Mouse (Mus musculus): Measurements from ENCODE around the gene Gm49342.
"Not testable (repeated sequence)": the region's sequence is repeated elsewhere in the genome, so short reads cannot be mapped to it uniquely, and the experiment has no call there.

Gene Gm49342

DNA sequence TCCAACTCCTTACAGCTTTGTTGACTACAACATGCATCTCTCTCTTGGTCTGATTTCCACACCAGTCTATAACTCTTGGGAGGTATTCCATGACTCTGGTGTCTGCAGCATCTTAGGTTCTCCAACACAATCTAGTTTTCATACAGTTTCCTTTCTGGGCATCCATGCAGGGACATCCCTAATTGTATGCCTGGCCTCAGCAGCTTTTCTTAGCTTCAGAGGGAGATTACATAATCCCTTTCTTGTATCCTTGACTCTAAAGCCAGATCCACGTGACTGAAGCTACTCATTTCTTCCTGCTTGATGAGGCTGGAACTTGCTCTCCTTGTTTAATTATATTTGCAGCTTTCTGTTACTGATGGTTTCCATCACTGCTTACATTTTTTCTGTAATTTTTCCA, 7.7 kb upstream of the Gm49342 start:
- DNase-seq (ENCODE audit: low spot score), result no peak

DNA sequence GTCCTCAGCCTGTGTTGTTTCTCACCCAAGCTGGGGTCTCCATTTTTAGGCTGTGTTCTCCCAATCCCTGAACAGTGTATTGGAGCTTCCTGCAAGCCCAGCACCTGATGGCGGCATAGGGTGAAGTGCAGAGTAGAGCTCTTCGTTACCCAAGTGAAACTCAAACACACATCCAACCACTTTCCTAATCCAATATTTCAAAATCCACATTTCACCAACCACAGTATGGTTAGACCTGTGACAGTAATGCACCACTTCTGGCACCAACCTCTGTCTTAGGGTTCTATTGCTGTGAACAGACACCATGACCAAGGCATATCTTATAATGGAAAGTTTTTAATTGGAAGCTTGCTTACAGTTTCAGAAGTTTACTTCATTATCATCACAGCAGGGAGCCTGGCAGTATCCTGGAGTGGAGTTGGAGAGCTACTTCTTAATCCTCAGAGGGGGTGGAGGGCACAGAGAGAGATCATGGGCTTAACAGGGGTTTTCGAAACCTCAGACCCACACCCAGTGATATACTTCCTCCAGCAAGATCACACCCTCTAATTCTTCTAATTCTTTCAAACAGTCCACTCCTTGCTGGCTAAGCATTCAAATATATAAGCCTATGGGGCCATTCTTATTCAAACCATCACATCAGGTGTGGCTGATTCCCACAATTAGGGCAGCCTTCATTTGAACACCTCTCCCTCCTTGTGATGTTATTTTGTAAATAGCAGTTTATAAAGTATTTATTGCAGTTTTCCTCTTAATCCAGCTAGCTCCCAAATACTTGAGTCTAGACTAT, 6.0 kb upstream of the Gm49342 start:
- no peak for DNase-seq (ENCODE audit: low spot score)

DNA sequence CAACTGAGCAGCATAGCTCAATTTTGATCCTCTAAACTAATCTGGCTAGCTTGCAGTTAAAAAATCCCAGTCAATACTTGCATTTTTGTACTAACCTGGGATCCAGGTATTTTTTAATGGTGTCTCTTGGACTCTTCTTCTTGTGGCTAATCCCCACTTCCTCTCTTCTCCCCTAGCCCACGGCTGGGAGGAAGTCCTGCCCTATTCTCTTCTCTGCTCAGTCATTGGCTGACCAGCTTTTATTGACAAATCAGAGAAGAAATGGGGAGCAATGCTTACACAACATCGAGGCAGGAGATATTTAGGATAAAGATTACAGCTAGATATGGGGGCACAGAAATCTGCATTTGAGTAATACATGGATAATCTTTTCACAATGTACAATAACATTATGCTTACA, 5.4 kb upstream of the Gm49342 start:
- DNase-seq (ENCODE audit: low spot score), result no peak

DNA sequence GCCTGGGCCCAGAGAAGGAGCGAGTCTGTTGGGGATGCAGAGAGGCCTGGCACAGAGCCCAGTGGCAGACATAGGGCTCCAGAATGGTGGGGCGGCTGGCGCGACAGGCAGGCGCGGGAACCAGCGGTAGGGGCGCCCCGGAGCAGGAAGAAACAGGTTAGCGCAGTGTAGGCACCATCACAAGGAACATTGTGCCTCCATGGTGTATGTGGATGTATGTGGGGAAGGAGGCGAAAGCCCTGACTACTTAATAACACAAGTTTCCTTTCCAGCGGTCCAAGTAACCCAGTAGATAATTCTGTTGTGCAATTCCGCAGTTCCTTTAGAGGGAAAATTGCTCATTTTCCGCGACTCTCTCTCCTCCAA, 334 bp downstream of the Gm49342 start:
- DNase-seq (ENCODE audit: low spot score), result not testable (repeated sequence)

DNA sequence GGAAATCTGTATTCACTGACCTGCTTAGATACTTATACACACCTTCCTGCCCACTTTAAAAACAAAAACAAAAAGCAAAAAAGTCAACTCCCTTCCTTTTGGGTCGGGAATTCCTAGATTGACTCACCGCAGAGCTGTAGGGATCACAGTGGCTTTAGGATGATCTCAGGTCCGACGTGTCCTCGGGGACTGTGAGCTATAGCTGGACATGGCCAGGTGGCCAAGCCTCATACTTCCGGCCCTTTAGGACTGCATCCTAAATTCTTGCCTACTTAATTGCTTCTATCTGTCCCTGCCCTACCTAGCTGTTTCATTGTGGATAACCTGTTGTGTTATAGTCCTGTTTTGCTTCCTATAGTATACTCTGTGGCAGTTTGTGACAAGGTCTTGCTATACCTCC, 764 bp downstream of the Gm49342 start:
- DNase-seq (ENCODE audit: low spot score), result not testable (repeated sequence)

DNA sequence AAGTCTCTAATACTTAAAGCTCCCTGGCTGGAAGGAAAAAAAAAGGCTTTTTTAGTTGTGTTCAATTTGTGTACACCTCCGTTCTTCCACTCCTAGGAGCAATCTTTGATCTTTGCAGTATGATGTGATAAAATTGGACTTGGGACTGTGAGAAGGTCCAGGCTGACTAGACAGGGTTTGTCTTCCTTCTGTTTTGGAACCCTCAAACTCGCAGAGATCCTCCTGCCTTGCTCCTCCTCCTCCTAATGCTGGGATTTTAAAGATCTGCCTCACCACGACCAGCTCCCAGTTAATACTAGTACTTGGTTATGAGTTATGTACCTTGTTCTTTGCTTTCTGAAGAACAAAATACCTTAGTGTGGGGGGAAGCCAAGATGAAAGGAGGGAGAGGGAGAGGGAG, 1.2 kb downstream of the Gm49342 start:
- DNase-seq (ENCODE audit: low spot score), result not testable (repeated sequence)

DNA sequence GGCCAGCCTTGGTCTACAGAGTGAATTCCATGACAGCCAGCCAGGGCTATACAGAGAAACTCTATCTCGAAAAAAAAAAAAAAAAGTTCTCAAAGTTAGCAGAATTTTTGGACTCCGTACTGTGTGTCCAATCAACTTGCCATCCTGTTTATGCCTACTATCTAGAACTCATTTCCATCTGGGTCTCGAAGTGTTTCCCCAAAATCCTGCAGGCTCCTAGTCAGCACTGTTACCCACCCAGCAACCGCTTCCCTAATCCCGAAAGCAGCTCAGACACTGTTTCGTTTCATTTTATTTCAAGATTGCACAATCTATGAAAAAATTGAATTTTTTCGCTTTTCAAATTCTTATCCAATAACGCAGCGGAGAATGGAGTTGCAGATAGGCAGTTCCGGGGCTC, 11.2 kb downstream of the Gm49342 start:
- DNase-seq (ENCODE audit: low spot score), result no peak

DNA sequence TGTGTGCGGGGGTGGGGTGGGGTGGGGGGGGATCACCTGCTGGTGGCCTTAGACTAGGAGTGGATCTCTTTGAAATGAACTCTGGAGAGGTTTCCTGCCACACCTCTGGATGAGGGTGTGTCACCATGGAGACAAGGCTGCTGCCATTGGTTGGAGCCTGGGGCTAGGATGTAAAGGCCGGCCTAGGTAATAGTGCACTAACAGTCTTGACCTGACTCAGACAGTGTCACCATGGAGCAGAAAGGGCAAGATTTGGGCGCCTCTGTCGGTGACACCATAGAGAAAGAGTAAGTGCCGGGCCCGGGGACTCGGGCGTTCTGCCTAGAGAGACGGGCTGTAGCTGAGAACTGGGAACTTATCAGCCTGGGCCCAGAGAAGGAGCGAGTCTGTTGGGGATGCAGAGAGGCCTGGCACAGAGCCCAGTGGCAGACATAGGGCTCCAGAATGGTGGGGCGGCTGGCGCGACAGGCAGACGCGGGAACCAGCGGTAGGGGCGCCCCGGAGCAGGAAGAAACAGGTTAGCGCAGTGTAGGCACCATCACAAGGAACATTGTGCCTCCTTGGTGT, 11.7 kb downstream of the Gm49342 start, which contains the start of gene Pnp2:
Gene Pnp2 (plus strand): TSS at position 51 of the 567 bp plus-strand sequence.
- DNase-seq (ENCODE audit: low spot score), result not testable (repeated sequence)

DNA sequence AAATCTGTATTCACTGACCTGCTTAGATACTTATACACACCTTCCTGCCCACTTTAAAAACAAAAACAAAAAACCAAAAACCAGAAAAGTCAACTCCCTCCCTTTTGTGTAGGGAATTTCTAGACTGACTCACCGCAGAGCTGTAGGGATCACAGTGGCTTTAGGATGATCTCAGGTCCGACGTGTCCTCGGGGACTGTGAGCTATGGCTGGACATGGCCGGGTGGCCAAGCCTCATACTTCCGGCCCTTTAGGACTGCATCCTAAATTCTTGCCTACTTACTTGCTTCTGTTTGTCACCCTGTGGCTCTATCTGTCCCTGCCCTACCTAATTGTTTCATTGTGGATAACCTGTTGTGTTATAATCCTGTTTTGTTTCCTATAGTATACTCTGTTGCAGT, 12.4 kb downstream of the Gm49342 start:
- DNase-seq (ENCODE audit: low spot score), result not testable (repeated sequence)

DNA sequence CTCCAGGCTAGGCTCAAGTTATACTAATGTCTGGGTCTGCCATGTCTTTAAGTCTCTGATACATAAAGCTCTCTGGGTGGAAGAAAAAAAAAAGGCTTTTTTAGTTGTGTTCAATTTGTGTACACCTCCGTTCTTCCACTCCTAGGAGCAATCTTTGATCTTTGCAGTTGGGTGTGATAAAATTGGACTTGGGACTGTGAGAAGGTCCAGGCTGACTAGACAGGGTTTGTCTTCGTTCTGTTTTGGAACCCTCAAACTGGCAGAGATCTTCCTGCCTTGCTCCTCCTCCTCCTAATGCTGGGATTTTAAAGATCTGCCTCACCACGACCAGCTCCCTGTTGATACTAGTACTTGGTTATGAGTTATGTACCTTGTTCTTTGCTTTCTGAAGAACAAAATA, 12.8 kb downstream of the Gm49342 start:
- not testable (repeated sequence) for DNase-seq (ENCODE audit: low spot score)

DNA sequence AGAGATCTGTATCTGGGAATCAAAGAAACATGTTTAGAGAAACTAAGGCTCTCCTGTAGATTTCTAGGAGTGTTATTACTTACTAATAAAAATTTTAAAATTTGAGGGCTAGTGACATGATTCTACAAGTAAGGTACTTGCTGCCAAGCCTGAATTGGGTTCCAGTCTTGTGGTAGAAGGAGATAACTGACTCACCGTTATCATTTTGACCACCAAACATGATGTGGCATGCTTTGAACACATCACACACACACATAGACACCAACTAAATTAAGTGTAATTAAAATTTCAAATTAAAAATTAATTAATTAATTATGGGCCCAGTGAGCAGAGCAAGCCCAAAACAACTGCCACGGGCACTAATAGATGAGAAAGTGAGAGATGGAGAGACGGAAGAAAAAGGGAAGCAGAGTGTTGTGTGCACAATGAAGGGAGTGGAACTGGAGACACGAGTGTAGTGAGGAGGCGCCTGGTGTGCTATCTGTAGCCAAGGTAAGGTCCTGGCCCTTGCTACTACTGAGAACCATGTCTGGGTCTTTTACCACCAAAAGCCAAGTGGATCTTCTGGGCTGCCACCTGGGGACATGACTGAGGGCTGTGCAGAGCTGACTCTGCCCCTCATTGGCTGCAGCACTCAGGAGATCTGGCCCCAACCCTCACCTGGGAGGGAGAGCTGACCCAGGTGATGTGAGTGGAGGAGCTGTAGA, 14.1 kb downstream of the Gm49342 start:
- not testable (repeated sequence) for DNase-seq (ENCODE audit: low spot score)

DNA sequence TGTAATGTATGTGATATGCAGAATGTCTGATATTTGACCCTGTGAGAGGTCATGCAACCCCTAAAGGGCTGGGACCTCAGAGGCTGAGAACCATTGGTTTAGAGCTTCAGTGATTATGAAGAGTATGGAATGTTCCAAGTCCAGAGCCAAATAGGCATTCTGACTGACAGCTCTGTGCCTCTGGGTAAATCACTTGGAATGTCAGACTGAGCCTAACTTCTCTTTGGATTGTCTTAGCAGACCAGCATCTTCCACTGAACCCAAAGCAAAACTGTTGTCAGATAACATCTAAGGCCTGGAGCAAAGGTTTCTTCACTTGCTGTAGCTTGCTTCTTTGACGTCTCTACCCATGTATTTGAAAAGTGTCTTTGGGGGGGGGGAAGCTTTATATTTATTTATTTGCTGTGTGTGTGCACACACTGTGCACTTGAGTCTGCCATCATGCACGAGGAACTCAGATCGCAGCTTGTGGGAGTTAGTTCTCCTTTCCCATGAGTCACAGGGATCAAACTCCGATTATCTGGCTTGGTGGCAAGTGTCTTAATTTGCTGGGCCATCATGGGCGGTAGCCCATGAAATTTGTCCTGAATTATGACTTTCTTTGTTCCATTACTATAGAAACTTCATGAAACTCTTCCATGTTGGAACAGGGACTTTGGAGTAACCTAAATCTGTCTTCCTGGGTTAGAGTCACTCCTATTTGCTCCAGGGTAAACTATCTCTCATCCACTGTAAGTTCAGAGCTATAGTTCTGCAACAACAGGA, 24.1 kb downstream of the Gm49342 start:
- DNase-seq (ENCODE audit: low spot score), result no peak

DNA sequence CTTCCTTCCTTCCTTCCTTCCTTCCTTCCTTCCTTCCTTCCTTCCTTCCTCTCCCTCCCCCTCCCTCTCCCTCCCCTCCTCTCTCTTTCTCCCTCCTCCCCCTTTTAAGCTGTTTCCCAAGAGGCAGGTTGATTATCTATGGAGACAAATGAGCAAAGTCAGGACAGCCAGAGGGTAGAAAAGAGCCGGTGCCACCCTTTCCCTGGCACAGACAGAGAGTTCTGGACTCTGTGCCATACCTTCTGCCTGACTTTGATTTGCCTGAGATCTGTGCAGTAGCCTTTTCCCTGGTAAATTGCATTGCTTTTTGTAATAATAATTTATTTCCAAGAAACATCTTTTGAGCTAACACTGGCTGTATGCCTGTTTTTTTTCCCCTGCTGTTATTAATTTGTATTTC, 24.7 kb downstream of the Gm49342 start:
- no peak for DNase-seq (ENCODE audit: low spot score)

DNA sequence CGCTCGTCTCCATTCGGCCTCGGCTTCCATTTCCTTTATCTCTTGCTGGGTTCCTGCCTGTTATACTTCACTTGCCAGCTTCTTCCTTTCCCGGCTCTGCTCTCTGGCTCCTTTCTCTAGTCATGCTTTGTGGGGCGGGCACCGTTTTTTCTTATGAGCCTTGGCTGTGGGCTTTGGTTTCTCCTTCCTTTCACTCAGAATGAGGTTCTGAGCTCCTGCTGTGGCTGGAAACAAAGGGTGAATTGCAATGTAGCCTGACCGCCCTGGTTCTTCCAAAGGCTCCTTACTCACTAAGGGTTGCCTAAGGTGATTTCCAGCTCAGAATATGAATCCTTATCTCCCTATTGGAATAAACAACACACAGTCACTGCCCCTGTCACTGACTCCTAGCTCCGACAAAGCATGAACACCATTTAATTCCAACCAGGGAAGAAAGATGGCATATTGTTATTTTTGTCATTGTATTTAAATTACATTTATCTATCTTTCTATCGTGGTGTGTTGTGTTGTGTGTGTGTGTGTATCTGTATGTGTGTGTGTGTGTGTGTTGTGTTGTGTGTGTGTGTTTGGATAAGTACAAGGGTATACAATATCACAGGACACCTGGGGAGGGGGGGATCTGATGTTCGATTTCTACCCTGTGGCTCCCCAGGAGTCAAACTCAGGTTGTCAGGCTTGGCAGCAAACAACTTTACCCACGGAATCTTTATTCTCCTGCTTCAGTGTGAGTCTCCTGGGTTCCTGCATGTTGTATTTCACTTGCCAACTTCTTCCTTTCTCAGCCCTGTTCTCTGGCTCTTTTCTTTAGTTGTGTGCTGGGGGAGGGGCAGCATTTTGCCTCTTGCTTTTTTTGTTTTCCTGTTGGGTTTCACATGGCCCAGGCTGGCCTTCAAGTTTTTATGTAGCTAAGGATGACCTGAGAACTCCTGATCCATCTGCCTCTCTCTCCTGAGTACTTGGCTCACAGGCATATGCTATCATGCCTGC, 25.5 kb downstream of the Gm49342 start:
- DNase-seq (ENCODE audit: low spot score), result no peak

DNA sequence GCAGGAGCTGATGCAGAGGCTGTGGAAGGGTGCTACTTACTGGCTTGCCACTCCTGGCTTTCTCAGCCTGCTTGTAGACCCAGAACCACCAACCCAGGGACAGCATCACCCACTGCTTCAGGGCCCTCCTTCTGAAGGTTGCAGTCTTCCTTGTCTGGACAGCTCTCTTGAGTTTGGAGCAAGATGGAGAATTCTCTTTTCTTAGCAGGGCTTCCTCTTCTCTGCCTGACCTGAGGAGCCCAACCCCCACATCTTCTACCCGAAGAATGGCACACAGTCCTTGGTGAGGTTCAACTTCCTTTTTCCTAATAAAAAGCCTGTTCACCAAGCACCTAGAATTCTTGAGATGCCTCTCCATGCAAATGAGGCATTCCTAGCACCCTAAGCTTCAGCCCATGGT, 26.5 kb downstream of the Gm49342 start:
- no peak for DNase-seq (ENCODE audit: low spot score)

DNA sequence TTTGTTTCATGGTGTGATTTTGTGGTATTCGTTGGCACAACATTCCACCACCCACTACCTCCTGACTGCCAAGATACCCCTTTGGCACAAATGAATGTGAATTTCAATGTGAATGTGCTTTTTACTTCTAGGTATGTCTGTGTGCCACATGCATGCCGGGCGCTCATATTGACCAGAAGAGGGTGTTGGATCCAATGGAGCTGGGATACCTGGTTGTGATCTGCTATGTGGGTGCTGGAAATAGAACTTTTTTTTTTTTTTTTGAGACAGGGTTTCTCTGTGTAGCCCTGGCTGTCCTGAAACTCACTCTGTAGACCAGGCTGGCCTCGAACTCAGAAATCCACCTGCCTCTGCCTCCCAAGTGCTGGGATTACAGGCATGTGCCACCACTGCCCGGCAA, 28.7 kb downstream of the Gm49342 start:
- not testable (repeated sequence) for DNase-seq (ENCODE audit: low spot score)

DNA sequence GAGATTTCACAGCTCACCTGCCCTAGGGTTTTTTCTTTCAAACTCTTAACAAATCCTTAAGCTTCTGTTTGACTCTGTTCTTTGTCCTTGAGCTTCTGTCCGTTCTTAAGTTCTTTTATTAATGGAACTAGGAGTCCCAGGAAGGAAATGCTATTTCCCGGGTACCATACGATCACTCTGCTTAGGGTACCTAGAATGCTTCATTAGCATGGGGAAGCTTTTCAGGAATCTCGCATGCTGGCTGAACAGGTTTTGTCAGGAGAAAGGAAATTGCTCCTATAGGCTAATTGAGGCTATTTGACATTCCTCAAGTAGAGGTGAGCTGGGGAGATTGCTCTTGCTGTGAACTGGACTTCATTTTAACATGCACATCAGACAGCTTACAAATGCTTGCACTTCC, 29.4 kb downstream of the Gm49342 start:
- DNase-seq (ENCODE audit: low spot score), result no peak

DNA sequence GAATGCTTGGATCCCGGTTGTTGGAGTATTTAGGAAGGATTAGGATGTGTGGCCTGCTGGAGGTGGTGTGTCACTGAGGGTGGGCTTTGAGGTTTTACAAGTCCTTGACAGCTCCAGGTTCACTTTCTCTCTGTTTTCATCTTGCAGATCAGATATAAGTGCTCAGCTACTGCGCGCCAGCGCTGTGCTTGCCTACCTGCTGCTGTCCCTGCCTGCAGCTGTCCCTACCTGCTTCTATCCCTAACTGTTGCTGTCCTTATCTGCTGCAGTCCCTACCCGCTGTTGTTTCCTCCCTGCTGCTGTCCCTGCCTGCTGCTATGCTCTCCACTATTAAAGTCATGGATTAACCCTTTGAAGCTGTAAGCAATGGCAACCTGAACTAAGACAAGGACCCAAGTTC, 30.7 kb downstream of the Gm49342 start:
- no peak for DNase-seq (ENCODE audit: low spot score)

DNA sequence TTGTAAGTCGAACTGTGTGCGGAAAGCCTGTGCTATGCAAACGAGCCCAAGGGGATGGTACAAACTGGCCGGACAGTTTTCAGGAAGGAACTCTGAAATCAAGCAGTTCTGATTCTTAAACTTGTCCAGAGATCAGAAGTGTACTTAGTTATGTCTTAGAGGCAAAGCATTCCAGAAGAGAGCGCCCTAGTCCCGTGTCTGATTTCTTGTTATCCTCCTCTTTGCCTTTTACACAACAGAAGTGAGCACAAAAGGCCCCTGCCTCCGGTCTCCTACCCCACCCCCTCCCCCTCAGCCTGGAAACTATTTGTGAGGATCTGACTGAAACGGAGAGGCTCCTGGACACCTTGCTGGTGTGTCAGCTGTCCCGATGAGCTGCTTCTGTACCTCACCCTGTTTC, 32.4 kb downstream of the Gm49342 start:
- DNase-seq (ENCODE audit: low spot score), result no peak

DNA sequence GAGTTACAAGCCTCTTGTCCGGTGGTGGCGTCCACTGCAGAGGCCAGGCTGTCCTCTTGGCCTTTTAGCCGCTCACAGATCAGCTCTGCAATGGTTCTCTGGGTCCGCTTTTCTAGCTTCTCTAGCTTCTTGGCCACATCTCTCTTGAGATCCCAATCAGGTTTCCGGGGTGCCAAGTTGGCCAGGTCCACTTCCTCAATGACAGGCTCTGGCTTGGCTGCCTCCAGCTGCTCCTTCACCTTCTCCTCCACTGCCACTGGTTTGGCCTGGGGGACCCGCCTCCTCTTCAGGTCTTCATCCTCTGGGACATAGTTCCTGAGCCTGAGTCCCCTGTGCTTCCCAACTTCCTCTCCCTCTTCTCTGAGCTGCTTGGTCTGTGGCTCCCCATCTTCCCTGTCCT, 34.1 kb downstream of the Gm49342 start:
- not testable (repeated sequence) for DNase-seq (ENCODE audit: low spot score)

DNA sequence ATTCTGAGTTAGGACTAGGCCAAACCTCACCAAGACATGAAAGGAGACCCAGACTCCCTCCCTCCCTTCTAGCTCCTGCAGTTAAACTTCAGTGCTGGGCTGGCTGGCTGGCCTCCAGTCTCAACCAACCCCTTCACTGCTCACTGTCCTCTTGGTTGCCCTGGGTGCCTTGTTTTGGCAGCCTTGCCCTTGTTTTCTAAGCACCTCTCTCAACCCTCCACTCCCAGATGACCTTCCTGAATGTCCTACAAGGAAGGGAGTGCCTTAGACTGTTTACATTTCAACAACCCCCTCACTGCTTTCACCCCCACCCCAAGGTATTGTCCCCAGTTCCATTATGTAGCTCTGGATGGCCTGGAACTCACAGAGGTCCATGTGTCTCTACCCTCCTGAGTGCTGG, 35.3 kb downstream of the Gm49342 start:
- no peak for DNase-seq (ENCODE audit: low spot score)
